Mouse (Mus musculus) liver, embryonic 16.5 days (tissue): ENCODE data around the gene Grk3. TPM values are rescaled to one million over a fixed set of nuclear protein-coding genes. Genes with fewer than 3 reads are reported as not detected.

Source experiments
- ATAC-seq: fragments of 200-750 bp; cut with Nextera tagmentation; 2 replicates; pipeline ENCODE4 v1.8.0; 2017; ENCODE audit warnings: low read depth, mild to moderate bottlenecking, moderate number of reproducible peaks, moderate library complexity
- H3K27ac ChIP-seq: fragments of 300-500 bp; sonication (generic); 2 replicates; pipeline ENCODE4 v1.5.1; 2014; ENCODE audit warnings: mild to moderate bottlenecking, low read length
- H3K27me3 ChIP-seq: fragments of 300-500 bp; sonication (generic); 2 replicates; pipeline ENCODE4 v1.6.1; 2014; ENCODE audit warnings: low read depth, low read length, mixed read lengths; ENCODE audit not compliant: control insufficient read depth, insufficient read depth
- H3K36me3 ChIP-seq: fragments of 300-500 bp; sonication (generic); 2 replicates; pipeline ENCODE4 v1.6.1; 2014; ENCODE audit warnings: mild to moderate bottlenecking; ENCODE audit not compliant: control insufficient read depth, insufficient read depth
- H3K4me1 ChIP-seq: fragments of 300-500 bp; sonication (generic); 2 replicates; pipeline ENCODE4 v1.6.1; 2014; ENCODE audit warnings: low read depth, low read length, mixed read lengths; ENCODE audit not compliant: control insufficient read depth
- H3K4me2 ChIP-seq: fragments of 300-500 bp; sonication (generic); 2 replicates; pipeline ENCODE4 v1.6.1; 2014; ENCODE audit warnings: low read depth, low read length, mixed read lengths
- H3K4me3 ChIP-seq: fragments of 300-500 bp; sonication (generic); 2 replicates; pipeline ENCODE4 v1.5.1; 2014; ENCODE audit warnings: low read depth, mild to moderate bottlenecking, low read length
- H3K9ac ChIP-seq: fragments of 300-500 bp; sonication (generic); 2 replicates; pipeline ENCODE4 v1.6.1; 2014; ENCODE audit warnings: low read depth, low read length
- H3K9me3 ChIP-seq: fragments of 300-500 bp; sonication (generic); replicated peaks from 2 replicates; pipeline ENCODE4 v1.6.1; 2016; ENCODE audit warnings: low read length; ENCODE audit not compliant: control insufficient read depth
- WGBS: fragments of 180-500 bp; shearing (Covaris S2); extraction: QIAGEN DNeasy Blood & Tissue Kit; methylation state at CpG from one replicate; pipeline ENCODE4 v1.1.7; 2014; ENCODE audit not compliant: insufficient replicate concordance; 5-methylcytosine and 5-hydroxymethylcytosine counted together
- polyA plus RNA-seq: library from polyadenylated mRNA; unstranded; fragments of >200 nt; fragmentation: Nextera tagmentation; extraction: Ambion mirVana; gene quantifications from 2 replicates; pipeline ENCODE4 v1.2.1, GENCODE M21; 2015

Grk3 gene
- polyA plus RNA-seq, 1 experiment from 2014 or later = 3.4 TPM

DNA sequence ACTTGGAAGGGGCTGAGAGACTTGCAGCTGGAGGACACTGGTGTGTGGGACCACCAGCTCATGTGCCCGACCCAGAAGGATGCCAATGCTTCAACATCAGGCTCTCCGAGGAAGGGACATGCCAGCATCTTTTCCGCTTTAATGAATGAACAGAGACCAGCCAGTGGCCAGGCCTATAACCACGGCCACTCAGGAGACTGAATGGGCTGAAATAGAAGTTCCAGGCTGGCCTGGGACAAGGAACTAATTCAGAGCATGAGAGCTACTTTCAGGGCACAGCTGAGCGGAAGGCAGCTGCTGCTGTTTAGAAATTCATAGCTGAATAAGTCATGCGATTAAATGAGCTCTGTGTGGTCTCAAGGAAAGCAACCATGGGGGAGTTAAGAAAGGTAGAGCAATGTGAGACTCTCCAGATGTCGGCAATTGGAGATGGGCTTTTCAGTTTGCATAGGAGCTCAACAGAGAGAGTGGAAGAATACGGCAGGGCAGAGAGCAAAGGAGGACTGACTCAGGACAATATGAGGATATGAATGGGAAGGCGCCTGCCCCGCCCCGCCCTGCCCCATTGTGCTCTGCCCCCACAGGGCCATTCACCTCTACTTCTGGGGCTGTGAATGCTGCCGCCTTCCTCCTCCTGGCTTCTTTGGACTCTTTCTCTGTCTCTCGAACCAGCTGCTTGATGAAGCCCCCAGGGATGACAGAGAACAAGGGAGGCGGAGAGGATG lies 138.0 kb downstream of the Grk3 start:
- no peak overlapping the region for H3K9ac ChIP-seq
- H3K4me2 ChIP-seq = no peak overlapping the region
- H3K4me3 ChIP-seq = no peak overlapping the region
- 50% methylated on average over 14 of the region's 14 CpGs for WGBS
- no peaks in the 10 kb centered on the region for H3K27me3 ChIP-seq
- H3K36me3 ChIP-seq = no peaks in the 10 kb centered on the region
- H3K4me1 ChIP-seq = no peaks in the 10 kb centered on the region; the same call in 1 of the 2 replicates
- no peak overlapping the region for H3K27ac ChIP-seq
- H3K9me3 ChIP-seq = no peaks in the 10 kb centered on the region
- no peak for ATAC-seq

DNA sequence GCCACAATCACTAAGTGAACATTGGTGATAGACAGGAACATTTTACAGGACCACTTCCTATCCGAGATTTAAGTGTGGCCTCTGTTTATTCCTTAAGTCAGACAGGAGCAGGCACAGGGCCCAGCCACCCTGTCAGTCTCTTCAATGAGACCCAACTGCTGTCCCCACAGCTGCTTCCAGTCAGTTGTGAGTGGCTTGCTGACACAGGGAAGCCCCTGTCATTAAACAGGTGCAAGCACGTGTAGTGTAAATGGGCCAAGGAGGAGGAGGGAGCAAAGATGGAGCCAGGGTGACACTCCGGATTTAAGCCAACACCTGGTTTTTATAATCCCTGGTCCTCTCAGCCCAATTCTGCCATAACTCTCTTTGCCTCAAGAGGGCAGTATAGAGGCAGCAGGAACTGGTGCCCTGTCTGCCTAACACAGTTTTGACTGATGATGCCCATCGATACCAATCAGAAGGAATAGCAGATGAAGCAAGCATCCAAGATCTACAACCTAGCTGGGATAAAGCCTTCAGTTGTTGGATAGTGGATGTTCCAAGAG lies 138.7 kb downstream of the Grk3 start:
- WGBS = 30% methylated on average over 4 of the region's 4 CpGs
- Histone ChIP-seq H3K27ac (no peak overlapping the region), H3K27me3 (no peaks in the 10 kb centered on the region), H3K4me1 (no peaks in the 10 kb centered on the region; the same call in 1 of the 2 replicates), H3K4me2 (no peak overlapping the region), H3K4me3 (no peak overlapping the region), H3K9ac (no peak overlapping the region), H3K9me3 (no peaks in the 10 kb centered on the region), H3K36me3 (no peaks in the 10 kb centered on the region)
- ATAC-seq = no peak

DNA sequence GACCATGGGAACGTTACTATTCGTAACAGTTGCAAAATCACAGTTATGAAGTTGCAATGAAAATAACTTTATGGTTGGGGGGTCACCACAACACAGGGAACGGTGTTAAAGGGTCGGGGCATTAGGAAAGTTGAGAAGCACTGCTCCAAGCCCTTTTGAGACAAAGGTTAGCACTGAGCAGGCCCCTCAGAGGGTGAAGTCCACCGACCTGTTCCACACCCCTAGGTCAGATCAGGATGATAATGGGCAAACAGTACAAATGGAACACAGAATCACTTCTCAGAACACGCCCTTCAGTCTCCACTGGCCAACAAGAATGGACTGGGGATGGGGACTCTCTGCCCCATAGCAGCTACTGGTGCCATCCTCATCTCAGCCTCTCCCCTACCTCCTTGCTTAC lies 142.6 kb downstream of the Grk3 start:
- no peaks in the 10 kb centered on the region for H3K36me3 ChIP-seq
- H3K9me3 ChIP-seq = no peaks in the 10 kb centered on the region
- no peak overlapping the region for H3K9ac ChIP-seq
- no peaks in the 10 kb centered on the region for H3K27me3 ChIP-seq
- H3K4me3 ChIP-seq = no peak overlapping the region
- 44% methylated on average over 6 of the region's 6 CpGs for WGBS
- no peak for ATAC-seq
- no peak overlapping the region for H3K27ac ChIP-seq
- H3K4me2 ChIP-seq = no peak overlapping the region
- no peaks in the 10 kb centered on the region; the same call in 1 of the 2 replicates for H3K4me1 ChIP-seq

DNA sequence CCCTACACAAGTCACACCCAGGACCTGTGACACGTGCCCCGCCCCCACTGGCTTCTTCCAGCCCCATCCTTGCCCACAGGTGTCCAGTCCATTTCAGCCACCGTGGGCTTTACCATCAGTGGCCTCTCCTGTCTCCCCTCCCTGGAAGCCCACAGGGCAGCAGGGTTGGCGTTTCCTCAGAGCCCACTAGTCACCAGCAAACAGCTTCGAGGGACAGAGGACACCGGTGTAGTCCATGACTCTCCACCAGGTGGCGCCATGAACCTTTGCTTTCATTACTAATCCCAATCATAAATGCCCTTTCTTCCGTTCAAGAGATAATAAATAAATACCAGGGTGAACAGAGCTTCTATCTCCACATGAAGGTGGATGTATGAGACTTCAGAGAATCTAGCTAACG lies 144.9 kb downstream of the Grk3 start:
- no peaks in the 10 kb centered on the region for H3K9me3 ChIP-seq
- no peak overlapping the region for H3K9ac ChIP-seq
- no peaks in the 10 kb centered on the region for H3K27me3 ChIP-seq
- H3K4me3 ChIP-seq = no peak overlapping the region
- no peaks in the 10 kb centered on the region for H3K36me3 ChIP-seq
- H3K4me2 ChIP-seq = no peak overlapping the region
- no peaks in the 10 kb centered on the region; the same call in 1 of the 2 replicates for H3K4me1 ChIP-seq
- no peak for ATAC-seq
- 19% methylated on average over 9 of the region's 9 CpGs for WGBS
- no peak overlapping the region for H3K27ac ChIP-seq

- Histone ChIP-seq H3K9ac (no peak overlapping the region), H3K27me3 (no peaks in the 10 kb centered on the region), H3K27ac (no peak overlapping the region), H3K4me2 (no peak overlapping the region), H3K4me3 (no peak overlapping the region), H3K9me3 (no peaks in the 10 kb centered on the region), H3K36me3 (no peaks in the 10 kb centered on the region), H3K4me1 (no peaks in the 10 kb centered on the region; the same call in 1 of the 2 replicates)
- 52% methylated on average over 5 of the region's 5 CpGs for WGBS
- no peak for ATAC-seq
Measured at GRCm38 (mm10) chr5:112868620-112869019, 147.0 kb downstream of the Grk3 start.

- Histone ChIP-seq H3K36me3 (no peaks in the 10 kb centered on the region), H3K9me3 (no peaks in the 10 kb centered on the region), H3K4me2 (no peak overlapping the region), H3K9ac (no peak overlapping the region), H3K4me1 (no peaks in the 10 kb centered on the region), H3K4me3 (no peak overlapping the region), H3K27me3 (no peaks in the 10 kb centered on the region), H3K27ac (no peak overlapping the region)
- no peak for ATAC-seq
- 39% methylated on average over 4 of the region's 4 CpGs for WGBS
Measured at GRCm38 (mm10) chr5:112864719-112865367, 150.7 kb downstream of the Grk3 start.

Other genes starting within 250 kb of the Grk3 start
- 0.12 and 0.45 TPM in 2 replicates for gene Myo18b, start 119.4 kb downstream of the Grk3 start, polyA plus RNA-seq
- gene Crybb2, start 54.3 kb upstream of the Grk3 start, polyA plus RNA-seq = not detected in 2 replicates
- gene Crybb3, start 65.8 kb upstream of the Grk3 start, polyA plus RNA-seq = not detected in 2 replicates
- gene 2900026A02Rik, start 205.4 kb upstream of the Grk3 start, polyA plus RNA-seq = 2.6 and 3.4 TPM in 2 replicates
- not detected in 2 replicates for gene Tmem211, start 211.1 kb upstream of the Grk3 start, polyA plus RNA-seq